18 mouse cellular contexts compared by ENCODE assay signal in genomic region chr8:122922945-122923344, GRCm38 (mm10).
DNase-seq lines count a peak whose midpoint lies in the region; ATAC-seq and TF ChIP-seq lines count a peak whose summit lies in the region.
"Had no signal": no experiment of that assay in that cellular context is flagged by ENCODE, and none has a peak within 500 bp of the region (broad histone marks: within the 10 kb centered on the region; RNA-seq: fewer than 3 reads in every experiment).

No protein-coding gene starts in this region.

- peak overlapping the region; percentile 71 for H3K27ac ChIP-seq in heart, postnatal 0 days (ENCODE audit: low read depth)
- no peak overlapping the region for H3K27ac ChIP-seq in CH12.LX (ENCODE audit: insufficient read depth, low read depth)
- peak overlapping the region; percentile 77 for H3K27ac ChIP-seq in bone marrow macrophage, adult 2 months (ENCODE audit: insufficient read depth, low read depth, low read length)
- no peak overlapping the region for H3K27ac ChIP-seq in cerebellum, adult 2 months (ENCODE audit: insufficient read depth, low read length)
- H3K27ac ChIP-seq: hindbrain, embryonic 12.5 days; liver, embryonic 13.5 days; neural tube, embryonic 13.5 days had no signal

- no peaks in the 10 kb centered on the region for H3K27me3 ChIP-seq in heart, postnatal 0 days (ENCODE audit: control insufficient read depth, insufficient read depth, low read length)
- no peaks in the 10 kb centered on the region for H3K27me3 ChIP-seq in CH12.LX (replicated peaks)
- no peaks in the 10 kb centered on the region for H3K27me3 ChIP-seq in cerebellum, adult 2 months (ENCODE audit: control insufficient read depth, insufficient read depth, low read length)
- H3K27me3 ChIP-seq: hindbrain, embryonic 12.5 days; liver, embryonic 13.5 days; neural tube, embryonic 13.5 days had no signal

- dilution Hi-C loops in CH12.LX (cut with MboI; ENCODE audit: extremely low pct_ligation_motif_present, extremely low pct_unique_long_range_greater_than_20kb, low sequenced_read_pairs), result no loop called here

- 78% methylated on average over 3 of the region's 3 CpGs for WGBS in heart, postnatal 0 days
- 84% methylated on average over 3 of the region's 3 CpGs for WGBS in cerebellum, adult 2 months

- TF ChIP-seq RAD21 in CH12.LX (IDR thresholded peaks at IDR 0.05; ENCODE audit: low read depth, low read length), result no peak

- TF ChIP-seq POLR2A in CH12.LX (IDR thresholded peaks at IDR 0.05; ENCODE audit: low read depth, low read length), result no peak
- no peak for TF ChIP-seq POLR2A in bone marrow macrophage, adult 2 months (IDR thresholded peaks at IDR 0.05; ENCODE audit: borderline replicate concordance, low read depth, low read length)
- no peak for TF ChIP-seq POLR2A in cerebellum, adult 2 months (IDR thresholded peaks at IDR 0.05; ENCODE audit: borderline replicate concordance, insufficient read depth, low read length)

- no peak for TF ChIP-seq EP300 in heart, postnatal 0 days (IDR thresholded peaks at IDR 0.05; ENCODE audit: low read depth)
- no peak for TF ChIP-seq EP300 in CH12.LX (IDR thresholded peaks at IDR 0.05; ENCODE audit: low read length)

- peaks cover 85% of the 10 kb centered on the region for H3K79me2 ChIP-seq in CH12.LX (replicated peaks; ENCODE audit: control insufficient read depth, extremely low read depth, insufficient read depth, poor library complexity, severe bottlenecking)

- intact Hi-C loops in heart, postnatal 36 days (cut with DNase I), result no loop called here

- H3K9me3 ChIP-seq in heart, postnatal 0 days (replicated peaks; ENCODE audit: control insufficient read depth, low read length), result no peaks in the 10 kb centered on the region
- H3K9me3 ChIP-seq in CH12.LX (replicated peaks; ENCODE audit: low read length), result no peaks in the 10 kb centered on the region
- H3K9me3 ChIP-seq: G1E; hindbrain, embryonic 12.5 days; liver, embryonic 13.5 days; neural tube, embryonic 13.5 days had no signal

- DNase-seq in heart, postnatal 0 days (ENCODE audit: low spot score), result no peak
- no peak for DNase-seq in heart, postnatal 36 days
- peak; percentile 37 for DNase-seq in CH12.LX (ENCODE audit: extremely low read depth)
- DNase-seq in cerebellum, adult 2 months, result no peak
- DNase-seq: cerebellum, adult 11-12 months; cerebellum, postnatal 36 days; kidney, adult 9 months; liver, embryonic 13.5 days; right cerebral cortex, postnatal 14 days had no signal

- H3K9ac ChIP-seq in heart, postnatal 0 days (replicated peaks; ENCODE audit: low read depth, low read length), result no peak overlapping the region
- no peak overlapping the region for H3K9ac ChIP-seq in CH12.LX (ENCODE audit: insufficient read depth, low read depth)

- H3K4me3 ChIP-seq in heart, postnatal 0 days (ENCODE audit: low read depth, low read length), result no peak overlapping the region
- no peak overlapping the region for H3K4me3 ChIP-seq in CH12.LX (replicated peaks in 1 of 3; ENCODE audit: low read depth in 2 of 3, low read length in 2 of 3, poor library complexity in 1 of 3)
- no peak overlapping the region for H3K4me3 ChIP-seq in bone marrow macrophage, adult 2 months (ENCODE audit: insufficient read depth, low read length)
- no peak overlapping the region for H3K4me3 ChIP-seq in cerebellum, adult 2 months (replicated peaks; ENCODE audit: insufficient read depth, low read depth, low read length)
- H3K4me3 ChIP-seq: erythroblast, embryonic 14.5 days; hindbrain, embryonic 12.5 days; liver, embryonic 13.5 days; neural tube, embryonic 13.5 days had no signal

- in situ Hi-C loops in CH12.LX (cut with MboI; ENCODE audit: low pct_ligation_motif_present, low pct_unique_long_range_greater_than_20kb, low sequenced_read_pairs), result no loop called here

- no peaks in the 10 kb centered on the region for H3K36me3 ChIP-seq in heart, postnatal 0 days (replicated peaks; ENCODE audit: control insufficient read depth, insufficient read depth, low read length)
- H3K36me3 ChIP-seq in CH12.LX (replicated peaks in 1 of 2; ENCODE audit: control insufficient read depth in 1 of 2, insufficient read depth in 1 of 2, low read length in 1 of 2), result peaks cover 0 to 57% of the 10 kb centered on the region in 2 experiments
- H3K36me3 ChIP-seq: hindbrain, embryonic 12.5 days; neural tube, embryonic 13.5 days had no signal

- TF ChIP-seq CTCF in heart, postnatal 0 days (IDR thresholded peaks at IDR 0.05; ENCODE audit: low read depth), result no peak
- TF ChIP-seq CTCF in CH12.LX (conservative IDR thresholded peaks at IDR 0.05 in 1 of 2, IDR thresholded peaks at IDR 0.05 in 1 of 2; ENCODE audit: low read depth in 2 of 2, low read length in 2 of 2), result no peak
- no peak for TF ChIP-seq CTCF in bone marrow macrophage, adult 2 months (IDR thresholded peaks at IDR 0.05; ENCODE audit: low read depth, low read length)
- no peak for TF ChIP-seq CTCF in cerebellum, adult 2 months (IDR thresholded peaks at IDR 0.05; ENCODE audit: borderline replicate concordance, insufficient read depth, low read depth, low read length)

- ATAC-seq in heart, postnatal 0 days (ENCODE audit: insufficient read depth, low read depth), result no peak
- ATAC-seq in monocyte, adult 5-6 weeks (replicated peaks; ENCODE audit: insufficient number of reproducible peaks, low FRiP score, low TSS enrichment, poor library complexity, severe bottlenecking), result peak; percentile 82
- ATAC-seq in cerebellum, adult (ENCODE audit: insufficient number of reproducible peaks, low FRiP score, low TSS enrichment), result no peak
- ATAC-seq: forebrain, embryonic 14.5 days; inflammation-experienced regulatory T-cells, adult 6 months had no signal

- H3K4me2 ChIP-seq in heart, postnatal 0 days (ENCODE audit: low read depth, low read length), result no peak overlapping the region
- H3K4me2 ChIP-seq in CH12.LX (ENCODE audit: insufficient read depth, low read depth, poor library complexity, severe bottlenecking), result no peak overlapping the region; the same call in 1 of the 2 replicates
- H3K4me2 ChIP-seq: hindbrain, embryonic 12.5 days; liver, embryonic 13.5 days; neural tube, embryonic 13.5 days had no signal

- H3K4me1 ChIP-seq in heart, postnatal 0 days (ENCODE audit: control insufficient read depth, insufficient read depth), result peaks cover 61% of the 10 kb centered on the region
- peaks cover 19 to 85% of the 10 kb centered on the region in 2 experiments for H3K4me1 ChIP-seq in CH12.LX (ENCODE audit: control insufficient read depth in 1 of 2, insufficient read depth in 2 of 2)
- peaks cover 66% of the 10 kb centered on the region for H3K4me1 ChIP-seq in bone marrow macrophage, adult 2 months (ENCODE audit: control insufficient read depth, insufficient read depth, low read length)
- peaks cover 60% of the 10 kb centered on the region for H3K4me1 ChIP-seq in cerebellum, adult 2 months (ENCODE audit: control insufficient read depth, insufficient read depth, low read length)

TF ChIP-seq in CH12.LX, 34 proteins besides CTCF, POLR2A, EP300 and RAD21:
- TF ChIP-seq ZKSCAN1 (IDR thresholded peaks at IDR 0.05; ENCODE audit: borderline replicate concordance, low read depth, low read length) (no peak), TCF12 (IDR thresholded peaks at IDR 0.05; ENCODE audit: low read depth, low read length) (no peak), CHD2 (IDR thresholded peaks at IDR 0.05; ENCODE audit: low read length) (no peak), MAFK (IDR thresholded peaks at IDR 0.05; ENCODE audit: insufficient replicate concordance, low read length) (no peak), ZMIZ1 (IDR thresholded peaks at IDR 0.05; ENCODE audit: low read depth, low read length) (no peak), E2F4 (IDR thresholded peaks at IDR 0.05; ENCODE audit: insufficient replicate concordance, low read depth, low read length) (no peak), USF2 (conservative IDR thresholded peaks at IDR 0.05; ENCODE audit: low read depth, low read length) (no peak), KAT2A (IDR thresholded peaks at IDR 0.05; ENCODE audit: insufficient replicate concordance, low read length) (no peak), SMC3 (IDR thresholded peaks at IDR 0.05; ENCODE audit: low read depth, low read length) (no peak), JUN (IDR thresholded peaks at IDR 0.05; ENCODE audit: insufficient read depth, low read depth, low read length) (no peak), MAX (IDR thresholded peaks at IDR 0.05; ENCODE audit: low read length) (no peak), ZC3H11A (IDR thresholded peaks at IDR 0.05; ENCODE audit: low read depth, low read length) (no peak), SIN3A (IDR thresholded peaks at IDR 0.05; ENCODE audit: low read length) (no peak), USF1 (IDR thresholded peaks at IDR 0.05; ENCODE audit: low read depth, low read length) (no peak), MAZ (IDR thresholded peaks at IDR 0.05; ENCODE audit: low read depth, low read length) (no peak), UBTF (IDR thresholded peaks at IDR 0.05; ENCODE audit: low read depth, low read length) (no peak)
TF ChIP-seq in CH12.LX: peak in this region for 0.

Comparison
In these comparisons a context has a peak if more than half of its experiments do, and no peak if none do; other contexts are left out.
1. H3K27ac ChIP-seq: peak in heart, postnatal 0 days (single experiment) and bone marrow macrophage, adult 2 months (single experiment); none in CH12.LX (single experiment) and cerebellum, adult 2 months (single experiment).